Mouse (Mus musculus): Measurements from ENCODE around the gene Dleu7.

Gene Dleu7

DNA sequence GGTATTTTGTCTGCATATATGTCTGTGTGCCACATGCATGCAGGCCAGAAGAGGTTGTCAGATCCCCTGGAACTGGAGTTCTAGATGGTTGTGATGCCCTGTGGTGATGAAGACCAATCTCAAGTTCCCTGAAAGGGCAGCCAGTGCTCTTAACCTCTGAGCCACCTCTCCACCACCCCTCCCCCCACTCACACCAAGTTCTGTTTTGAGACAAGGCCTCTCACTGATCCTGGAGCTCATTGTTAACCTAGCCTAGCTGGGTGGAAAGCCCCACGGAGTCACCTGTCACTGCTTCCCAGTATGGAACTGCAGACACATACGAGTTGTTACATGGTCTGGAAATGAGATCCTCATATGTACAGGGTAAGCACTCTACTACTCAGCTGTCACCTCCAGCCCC is 9.9 kb downstream of the Dleu7 start:
- DNase-seq (ENCODE audit: low spot score) = no peak

DNA sequence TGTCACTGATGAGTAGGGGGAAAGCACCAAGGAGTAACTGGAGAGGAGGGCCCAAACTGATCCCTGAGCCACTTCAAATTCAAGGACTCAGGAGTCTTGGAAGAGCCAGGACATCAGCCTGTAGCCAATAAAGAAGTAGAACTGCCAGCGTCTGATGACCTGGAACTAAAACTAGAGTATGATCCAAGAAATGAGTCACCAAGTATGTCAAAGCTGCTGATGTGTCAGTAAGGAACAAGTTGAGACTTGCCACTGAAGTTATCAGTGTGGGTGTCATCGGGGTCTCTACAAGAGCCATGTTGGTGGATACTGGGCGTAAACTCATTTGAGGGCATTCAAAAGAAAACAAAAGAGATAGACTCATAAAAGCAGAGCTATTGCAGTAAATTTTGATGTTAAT is 19.2 kb downstream of the Dleu7 start:
- DNase-seq (ENCODE audit: low spot score) = no peak

DNA sequence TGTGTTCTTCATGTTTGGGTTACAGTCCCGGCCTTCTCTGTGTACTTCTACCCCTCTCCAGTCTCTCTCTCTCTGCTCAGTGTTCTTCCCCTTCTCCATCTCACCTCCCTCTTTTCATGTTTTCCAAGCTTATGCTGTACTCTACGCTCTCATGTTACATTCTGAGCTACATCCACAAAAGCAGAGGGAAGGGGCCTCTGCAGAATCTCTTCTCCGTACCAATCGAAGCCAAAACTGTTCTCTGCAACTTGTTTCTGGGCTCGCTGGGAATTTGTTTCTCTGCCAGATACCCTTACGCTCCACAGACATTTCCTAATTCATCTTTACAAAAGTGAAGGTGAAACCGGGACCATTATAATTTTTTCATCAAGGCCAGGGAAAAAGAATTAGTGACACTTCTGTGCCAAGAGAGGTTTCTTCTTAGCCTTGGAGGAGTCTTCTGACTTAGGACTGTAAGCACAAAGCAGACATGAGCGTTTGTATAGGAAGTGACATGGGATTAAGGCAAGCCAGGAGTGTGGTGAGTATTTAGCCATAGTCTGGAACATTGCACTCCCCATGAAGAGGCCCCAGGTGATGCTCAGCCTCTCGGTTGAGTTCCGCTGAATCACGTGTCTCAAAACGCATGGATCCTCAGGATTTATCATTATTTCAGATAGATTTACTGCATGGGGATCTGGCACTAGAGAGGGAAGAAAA is 22.0 kb downstream of the Dleu7 start:
- no peak for DNase-seq (ENCODE audit: low spot score)

DNA sequence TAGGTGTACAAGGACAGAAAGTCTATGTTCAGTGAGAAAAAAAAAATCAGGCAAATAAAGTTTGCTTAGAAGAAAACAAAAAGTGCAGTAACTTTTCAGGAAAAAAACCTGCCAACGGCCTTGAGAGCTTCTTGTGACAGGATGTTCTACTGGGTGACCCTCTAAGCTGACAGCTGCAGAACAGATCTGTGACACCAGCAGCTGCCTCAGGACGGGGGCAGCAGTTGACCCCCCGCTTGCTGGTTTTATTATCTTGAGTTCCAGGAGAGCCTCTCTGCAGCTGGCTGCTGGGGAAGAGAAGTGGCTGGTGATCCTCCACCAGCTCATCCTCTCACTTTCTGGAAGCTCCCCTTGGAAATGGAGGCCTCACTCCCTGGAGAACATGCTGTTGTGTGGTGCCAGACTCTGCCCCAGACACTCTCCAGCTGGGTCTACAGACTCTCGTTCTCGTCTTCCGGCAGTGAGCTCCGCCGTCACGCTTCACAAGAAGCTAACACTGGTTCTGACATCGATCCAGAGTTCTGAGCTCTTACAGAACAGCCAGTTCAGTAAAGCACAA is 33.8 kb downstream of the Dleu7 start:
- no peak for DNase-seq (ENCODE audit: low spot score)

DNA sequence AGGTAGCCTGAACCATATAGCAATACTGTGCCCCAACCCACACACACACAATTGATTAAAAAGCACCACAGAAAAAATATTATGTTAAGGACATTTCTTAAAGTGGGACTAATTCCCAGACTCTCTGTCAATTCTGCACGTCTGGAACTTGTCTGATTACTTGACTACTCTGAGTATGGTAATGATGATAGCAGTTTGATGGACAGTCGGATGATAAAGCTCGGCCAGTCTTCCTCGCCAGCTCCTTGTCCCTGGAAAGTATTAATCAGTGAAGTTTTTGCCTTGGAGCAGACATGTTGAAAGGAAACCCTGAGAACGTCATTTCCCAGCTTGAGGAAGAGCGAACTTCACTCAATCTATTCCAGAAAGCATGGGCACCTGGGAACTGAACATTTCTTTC is 34.7 kb downstream of the Dleu7 start:
- DNase-seq (ENCODE audit: low spot score) = no peak

DNA sequence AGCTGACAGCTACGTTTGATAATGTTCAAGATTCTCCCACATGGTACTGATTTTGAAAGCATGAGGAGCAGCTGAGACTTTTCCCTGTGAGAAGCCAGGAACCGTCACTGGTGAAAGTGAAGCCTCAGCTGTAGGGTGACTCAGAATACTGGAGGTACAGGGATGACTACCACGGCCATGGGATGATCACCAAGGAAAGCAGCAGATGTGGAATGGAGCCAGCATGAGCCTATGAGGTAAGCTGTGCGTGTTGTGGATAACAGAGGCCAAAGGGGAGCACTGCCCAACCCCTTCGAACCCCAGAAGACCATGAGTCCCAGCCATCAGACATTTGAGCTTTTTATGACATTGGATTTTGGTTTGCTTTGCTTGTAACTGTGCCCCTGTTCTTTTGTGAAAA is 36.8 kb downstream of the Dleu7 start:
- no peak for DNase-seq (ENCODE audit: low spot score)

DNA sequence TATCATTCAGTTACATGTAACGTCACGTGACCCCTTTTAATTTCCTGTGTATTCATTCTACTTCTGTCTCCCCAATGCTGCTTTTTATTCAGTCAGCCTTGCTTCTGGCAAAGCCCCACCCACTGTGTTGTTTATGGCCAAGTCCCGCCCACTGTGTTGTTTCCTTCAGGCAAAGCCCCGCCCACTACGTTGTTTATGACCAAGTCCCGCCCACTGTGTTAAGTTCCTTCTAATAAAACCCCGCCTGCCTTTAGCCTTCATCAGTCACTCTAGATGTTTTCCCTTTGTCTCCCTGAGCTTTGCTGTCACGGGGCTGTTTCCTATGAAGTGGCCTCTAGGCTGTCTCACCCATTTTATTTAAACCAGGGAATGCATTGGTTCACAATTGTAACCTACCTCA is 38.5 kb downstream of the Dleu7 start:
- DNase-seq (ENCODE audit: low spot score) = no peak

DNA sequence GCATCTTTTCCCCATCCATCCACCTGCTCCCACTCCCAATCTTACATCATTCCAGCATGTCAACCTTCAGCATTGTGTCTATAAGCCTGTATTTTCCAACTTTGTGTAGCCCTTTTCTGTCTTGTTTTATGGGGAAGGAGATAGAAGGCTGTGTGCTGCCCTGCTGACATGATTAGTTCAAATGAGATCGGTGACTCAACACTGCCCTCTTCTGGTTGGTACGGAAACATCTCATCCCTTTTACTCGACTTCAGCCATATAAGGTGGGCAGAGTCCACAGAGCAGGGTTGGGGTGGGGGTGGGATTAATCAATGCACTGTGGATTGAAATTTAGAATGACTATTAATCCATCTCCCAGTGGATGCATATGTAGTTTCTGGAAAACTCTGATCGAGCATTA is 40.8 kb downstream of the Dleu7 start:
- peak; percentile 24 for DNase-seq (ENCODE audit: low spot score)

DNA sequence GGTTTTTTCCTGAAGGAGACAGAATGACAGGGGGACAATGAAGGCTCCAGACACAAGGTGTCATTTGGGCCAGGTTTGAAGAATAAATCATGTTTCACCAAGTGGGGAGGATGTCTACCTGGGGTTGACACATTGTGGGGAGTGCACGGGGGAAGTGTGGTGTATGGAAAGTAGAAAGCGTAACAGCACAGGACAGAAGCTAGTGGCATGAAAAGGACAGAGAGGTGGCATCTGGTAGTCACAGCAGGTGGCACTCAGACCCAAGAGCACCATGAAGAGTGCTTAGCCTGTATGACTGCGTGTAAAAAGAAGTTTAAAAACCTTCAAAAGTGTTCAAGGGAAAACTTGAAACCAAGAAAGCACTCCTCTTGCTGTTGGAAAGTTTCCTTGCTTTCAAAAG is 42.8 kb downstream of the Dleu7 start:
- no peak for DNase-seq (ENCODE audit: low spot score)

DNA sequence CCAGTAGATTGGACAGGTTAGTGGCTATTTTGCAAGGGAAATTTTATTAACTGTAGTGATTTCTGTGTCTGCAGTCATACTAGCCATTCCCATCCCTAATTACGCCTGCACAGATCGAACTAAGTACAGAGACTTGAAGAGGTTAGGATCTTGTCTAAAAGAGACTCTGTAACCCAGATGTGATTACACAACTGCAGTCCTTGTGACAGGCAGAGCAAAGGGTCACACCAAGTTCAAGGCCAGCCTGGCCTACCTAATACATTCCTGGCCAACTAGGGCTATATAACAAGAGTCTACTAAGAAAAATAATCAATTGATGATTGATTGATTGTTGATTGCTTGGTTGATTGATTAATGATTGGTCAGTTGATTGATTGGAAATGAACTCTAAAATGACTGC is 43.6 kb downstream of the Dleu7 start:
- no peak for DNase-seq (ENCODE audit: low spot score)

DNA sequence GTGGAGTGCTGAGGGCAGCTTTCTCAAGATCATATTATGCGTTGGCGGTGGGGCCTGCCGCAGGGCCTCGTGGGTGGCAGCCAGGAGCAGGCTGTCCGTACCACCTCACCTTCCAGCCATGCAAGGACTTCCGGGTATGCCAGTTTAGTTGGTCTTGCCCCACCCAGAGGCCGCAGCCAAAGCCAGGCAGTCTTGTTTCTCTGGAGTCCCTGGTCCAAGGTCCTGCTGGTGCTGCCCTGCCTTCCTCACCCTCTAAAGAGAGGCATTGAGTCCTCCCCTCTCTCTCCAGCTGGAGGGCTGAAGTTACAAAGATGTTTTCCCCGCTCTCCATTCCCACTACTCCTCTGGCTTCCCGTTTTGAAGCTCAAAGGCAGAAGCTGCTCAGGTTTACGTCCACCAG is 44.1 kb downstream of the Dleu7 start:
- DNase-seq (ENCODE audit: low spot score) = no peak

DNA sequence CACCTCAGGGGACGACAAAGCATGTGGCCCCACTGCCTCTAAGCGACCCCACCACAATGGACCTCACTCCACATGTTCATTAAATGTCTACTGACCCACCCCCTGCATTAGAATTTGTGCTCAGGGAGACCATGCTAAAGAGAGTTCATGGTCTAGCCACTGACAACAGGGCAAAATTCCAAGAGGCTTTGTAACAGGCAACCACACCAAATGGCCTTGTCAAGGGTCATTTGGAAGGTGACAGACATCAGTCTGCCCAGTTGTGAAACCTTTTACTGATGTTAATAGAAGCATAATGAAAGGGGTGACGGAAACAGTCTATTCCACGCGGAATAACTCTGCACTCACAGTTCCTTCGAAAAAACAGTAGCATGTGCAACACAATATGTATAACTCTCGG is 44.5 kb downstream of the Dleu7 start:
- DNase-seq (ENCODE audit: low spot score) = no peak

DNA sequence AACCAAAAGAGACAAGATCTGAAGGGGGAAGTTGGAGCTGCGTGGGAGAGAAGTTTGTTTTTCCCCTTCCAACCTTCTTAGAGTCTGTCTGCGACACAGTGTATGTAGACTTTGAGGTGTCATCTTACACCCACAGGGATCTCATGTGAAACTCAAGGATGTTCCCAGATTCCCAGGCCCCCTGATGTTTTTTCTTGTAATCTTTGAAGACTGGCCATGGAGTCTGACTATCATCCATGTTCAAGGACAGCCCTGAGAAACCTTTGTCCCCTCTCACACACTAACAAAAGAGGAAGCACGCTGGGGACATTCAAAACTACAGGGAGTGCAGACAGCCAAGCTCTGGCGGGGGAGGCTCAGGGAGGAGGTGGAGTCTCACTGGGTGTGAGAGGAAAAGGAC is 47.3 kb downstream of the Dleu7 start:
- peak; percentile 33 for DNase-seq (ENCODE audit: low spot score)

DNA sequence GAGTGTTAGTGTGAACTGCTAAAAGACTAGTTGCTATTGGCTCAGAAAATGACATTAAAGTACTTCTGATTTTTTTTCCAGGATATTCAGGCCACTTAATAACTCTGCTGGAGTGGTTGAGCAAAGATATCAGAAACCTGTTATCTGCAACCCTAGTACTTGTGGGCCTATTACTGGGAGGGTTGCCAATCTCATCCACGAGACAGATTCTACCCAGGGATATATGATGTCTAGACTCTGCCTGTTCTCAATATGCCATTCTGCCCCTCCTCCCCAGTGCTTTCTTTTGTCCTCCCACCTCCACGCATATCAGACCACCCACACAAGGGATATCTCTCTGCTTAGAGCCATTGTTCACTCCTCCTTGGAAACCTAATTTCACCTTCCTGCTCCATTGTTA is 49.3 kb downstream of the Dleu7 start:
- DNase-seq (ENCODE audit: low spot score) = no peak

DNA sequence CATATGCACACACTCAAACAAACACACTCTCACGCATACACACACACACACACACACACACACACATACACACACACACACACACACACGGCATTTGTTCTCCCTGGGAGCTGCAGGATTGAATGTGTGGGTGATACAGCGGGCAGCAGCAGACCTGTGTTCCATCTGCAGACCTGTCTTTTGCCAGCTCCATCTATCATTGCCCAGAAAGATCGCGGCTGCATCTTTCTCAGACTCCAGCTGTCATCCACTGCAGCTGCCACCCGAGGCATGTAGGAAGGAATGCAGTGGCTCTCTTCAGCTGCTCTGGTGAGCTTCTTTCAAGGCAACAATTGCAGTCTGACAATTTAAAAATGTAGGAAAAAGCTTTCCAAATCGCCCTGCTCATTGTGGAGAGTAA is 56.9 kb downstream of the Dleu7 start:
- no peak for DNase-seq (ENCODE audit: low spot score)

DNA sequence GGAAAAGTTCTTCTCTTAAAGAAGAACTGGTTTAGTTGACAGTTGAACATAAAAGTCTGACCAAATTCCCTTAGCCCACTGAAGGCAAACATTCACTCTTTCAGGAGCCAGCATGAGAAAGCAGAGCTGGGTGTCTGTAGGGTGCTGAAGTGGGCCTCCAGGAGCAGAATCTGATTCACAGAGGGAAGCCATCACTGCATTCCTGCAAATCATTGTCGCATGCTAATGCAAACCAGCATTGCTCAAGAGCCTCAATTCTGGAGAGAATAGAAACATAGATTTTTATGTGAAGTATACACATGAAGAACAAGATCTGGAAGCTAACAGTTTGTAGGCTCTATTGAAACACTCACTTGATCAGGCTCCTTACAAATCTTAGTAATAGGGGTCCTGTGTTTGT is 57.6 kb downstream of the Dleu7 start:
- DNase-seq (ENCODE audit: low spot score) = no peak

DNA sequence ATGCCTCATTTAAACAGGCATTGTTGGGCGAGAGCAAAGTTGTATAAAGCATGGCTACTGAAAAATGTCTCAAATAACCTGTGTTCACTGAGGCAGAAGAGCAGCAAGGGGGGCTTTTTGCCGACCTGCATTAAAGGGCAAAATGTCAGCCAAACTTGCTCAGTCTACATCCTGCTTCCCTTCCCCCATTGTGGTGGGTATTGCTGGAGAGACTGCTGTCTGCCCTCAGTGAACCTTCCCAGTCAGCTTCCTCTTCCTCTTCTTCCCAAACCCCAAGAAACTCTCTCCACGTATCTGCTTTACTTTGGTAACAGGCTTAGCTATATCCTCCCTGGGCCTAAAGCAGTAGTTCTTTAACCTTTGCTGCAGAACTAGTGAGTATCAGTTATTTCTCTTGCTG is 61.9 kb downstream of the Dleu7 start:
- DNase-seq (ENCODE audit: low spot score) = no peak

DNA sequence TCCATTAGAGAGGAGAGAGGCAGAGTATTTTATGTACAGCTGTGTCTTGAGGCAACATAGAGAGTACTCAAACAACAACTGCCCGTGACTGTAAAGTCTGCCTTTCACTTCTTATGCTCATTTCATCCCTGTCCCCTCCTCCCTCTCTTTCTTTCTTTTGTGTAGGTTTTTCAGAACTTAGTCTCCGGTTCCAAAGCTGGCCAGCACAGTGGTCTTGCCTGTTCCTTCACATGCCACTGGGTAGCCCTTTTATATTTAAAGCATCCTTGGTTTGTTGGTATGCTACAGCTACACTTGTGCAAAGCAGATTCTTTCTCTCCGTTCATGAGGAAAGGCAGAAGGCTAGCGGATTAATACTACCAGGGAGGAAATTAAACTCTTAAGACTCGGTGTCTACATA is 65.7 kb downstream of the Dleu7 start:
- no peak for DNase-seq (ENCODE audit: low spot score)

DNA sequence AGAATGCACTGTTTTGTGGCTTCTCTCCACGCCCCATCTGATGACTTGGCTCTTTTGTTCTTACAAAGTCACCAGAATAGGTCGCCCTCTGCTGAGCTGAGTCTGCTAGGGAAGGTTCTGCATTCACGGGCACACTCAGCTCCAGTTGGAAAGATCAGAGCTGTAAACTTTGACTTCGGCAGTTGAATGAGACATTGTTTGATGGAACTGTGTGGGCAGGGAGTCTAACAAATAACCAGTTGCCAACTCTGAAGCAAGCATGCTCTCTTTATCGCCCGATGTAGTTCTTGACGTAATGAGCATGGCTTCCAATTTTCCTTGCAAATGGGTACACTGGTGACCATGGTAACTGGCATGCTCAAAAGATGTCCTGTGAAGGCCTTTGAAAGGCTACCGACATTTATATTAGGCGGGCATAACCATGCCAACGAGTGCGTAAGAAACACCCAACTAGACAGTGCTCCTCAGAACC is 66.2 kb downstream of the Dleu7 start:
- no peak for DNase-seq (ENCODE audit: low spot score)

All from ovary, adult 18-20 months (tissue).